Mouse (Mus musculus) thymus, postnatal 25 days (tissue): ENCODE data around the gene H2al1c.
"Not testable (repeated sequence)": the region's sequence is repeated elsewhere in the genome, so short reads cannot be mapped to it uniquely, and the experiment has no call there.

Experiments used
- DNase-seq: peaks from one replicate; pipeline ENCODE4 v3.0.0; 2022

H2al1c gene

DNA sequence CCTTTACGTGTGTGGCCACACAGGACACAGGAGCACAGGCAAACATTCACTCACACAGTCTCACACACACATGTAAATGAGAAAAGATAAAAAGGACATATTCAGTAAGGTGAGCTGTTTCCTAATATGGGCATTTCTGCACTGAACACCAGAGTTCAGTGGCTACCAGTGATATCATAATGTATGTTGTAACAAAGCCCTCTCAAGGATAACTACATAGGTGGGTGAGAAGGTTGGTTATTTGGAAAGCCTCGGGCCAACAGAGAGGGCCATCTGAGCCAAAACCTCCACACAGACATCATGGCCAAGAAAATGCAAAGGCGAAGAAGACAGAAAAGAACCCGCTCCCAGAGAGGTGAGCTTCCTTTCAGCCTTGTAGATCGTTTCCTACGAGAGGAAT, at the start of gene H2al1c:
H2al1c (plus strand) TSS at position 301 of the 400 bp plus-strand sequence.
- not testable (repeated sequence) for DNase-seq

DNA sequence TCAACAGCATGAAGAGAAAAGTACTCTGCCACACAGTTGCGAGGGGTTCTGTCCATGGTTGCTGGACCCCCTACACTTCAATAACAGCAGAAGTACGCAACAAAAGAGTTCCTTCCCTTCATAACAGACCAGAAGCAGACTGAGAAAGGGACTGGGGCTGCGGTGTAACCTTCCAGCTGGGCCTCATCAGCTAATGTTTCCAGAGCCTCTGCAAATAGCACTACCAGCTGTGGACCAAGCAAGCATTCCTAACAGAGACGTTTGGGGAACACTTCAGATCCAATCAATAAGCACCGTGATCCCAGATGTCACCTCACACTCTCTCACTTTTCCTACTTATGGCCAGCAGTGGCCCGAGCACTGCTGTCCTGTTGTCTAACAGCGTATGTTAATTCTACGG, 40.5 kb upstream of the H2al1c start:
- no peak for DNase-seq

DNA sequence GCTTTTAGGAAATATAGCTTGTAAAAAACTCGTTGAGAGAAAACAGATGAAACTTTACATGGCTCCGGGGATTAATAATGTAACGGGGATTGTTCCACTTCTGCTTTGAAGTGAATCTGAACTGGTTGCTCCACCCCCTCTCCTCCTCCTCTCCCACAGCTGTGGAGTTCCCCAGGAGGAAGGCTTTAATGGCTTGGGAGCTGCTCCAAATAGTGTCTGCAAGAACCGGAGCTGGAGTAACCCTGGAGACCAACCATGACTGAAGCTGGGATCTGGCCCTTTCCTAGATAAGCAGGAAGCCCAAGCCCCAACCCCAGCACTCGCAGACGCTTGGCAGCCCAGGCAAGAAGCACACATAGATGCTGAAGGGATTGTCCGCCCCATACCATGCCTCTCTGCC, 37.7 kb upstream of the H2al1c start:
- DNase-seq: no peak

DNA sequence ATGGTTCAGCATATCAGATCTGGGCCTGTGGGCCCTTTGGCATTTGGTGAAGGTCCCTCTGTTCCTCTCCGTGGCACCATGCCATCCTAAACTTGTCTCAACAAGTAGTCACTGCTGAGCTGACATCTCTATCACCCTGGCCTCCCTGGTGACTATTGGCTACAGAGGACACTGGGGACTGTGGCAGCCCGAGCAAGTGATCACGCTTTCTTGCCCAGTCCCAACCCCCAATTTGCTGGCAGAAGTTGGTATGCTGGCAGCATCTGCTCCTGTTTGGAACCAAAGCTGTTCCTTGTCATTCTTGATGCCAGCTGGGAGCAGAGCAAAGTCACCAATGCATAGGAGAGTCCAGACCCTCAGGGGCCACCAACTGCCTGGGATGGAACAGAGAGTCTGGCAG, 36.4 kb upstream of the H2al1c start:
- no peak for DNase-seq

DNA sequence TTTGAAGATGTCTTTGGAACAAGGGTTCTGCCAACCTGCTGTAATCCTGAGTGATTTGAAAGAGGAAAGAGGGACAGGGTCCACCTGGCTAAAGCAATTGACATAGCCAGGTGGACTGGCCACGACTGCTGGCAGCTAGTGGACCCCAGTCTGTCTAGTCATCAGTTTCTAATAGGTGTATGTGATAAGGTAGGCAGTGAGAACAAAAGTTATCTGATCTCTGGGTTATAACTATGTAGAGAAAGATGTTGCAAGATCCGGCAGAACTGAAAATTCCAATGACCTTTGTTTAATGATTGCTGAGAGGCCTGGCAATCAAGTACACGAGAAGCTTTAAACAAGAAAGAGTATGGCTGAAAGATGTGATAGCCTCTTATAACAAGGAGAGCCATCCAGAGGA, 32.3 kb upstream of the H2al1c start:
- DNase-seq: no peak

DNA sequence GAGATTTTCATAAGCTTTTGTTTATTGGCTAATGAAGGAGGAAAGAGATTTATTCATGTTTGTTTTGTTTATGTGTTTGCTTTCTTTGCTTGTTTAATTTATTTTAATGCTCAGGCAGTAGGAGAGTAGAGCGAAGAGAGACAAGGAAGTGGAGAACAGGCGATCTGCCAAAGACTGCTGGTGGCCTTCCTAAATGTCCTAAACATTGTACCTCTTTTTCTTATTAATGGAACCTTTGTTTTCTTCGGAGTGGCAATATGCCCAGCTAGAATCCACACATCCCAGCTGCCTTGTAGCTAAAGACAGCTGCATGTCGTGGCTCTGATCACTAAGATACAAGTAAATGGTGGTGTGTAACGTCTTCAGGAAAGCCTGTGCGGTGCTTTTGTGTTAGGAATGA, 28.4 kb upstream of the H2al1c start:
- no peak for DNase-seq

DNA sequence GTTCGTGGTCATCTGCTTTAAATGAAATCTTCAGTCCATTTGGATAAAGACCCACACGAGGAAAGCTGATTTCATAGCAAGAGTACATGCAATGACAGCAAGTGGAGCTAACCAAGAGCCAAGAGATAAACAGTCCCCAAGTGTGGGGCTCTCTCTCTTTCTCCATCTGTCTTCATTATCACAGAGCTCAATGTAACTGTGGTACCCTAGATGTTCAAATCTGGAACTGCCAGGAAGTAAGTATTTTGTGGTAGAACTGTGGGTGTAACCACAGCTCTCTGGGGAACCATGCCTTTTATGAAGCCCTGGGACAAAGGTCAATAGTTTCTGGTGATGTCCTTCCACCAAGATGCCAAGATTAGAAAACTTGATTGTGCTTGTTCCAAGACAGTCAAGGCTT, 24.7 kb upstream of the H2al1c start:
- DNase-seq: no peak

DNA sequence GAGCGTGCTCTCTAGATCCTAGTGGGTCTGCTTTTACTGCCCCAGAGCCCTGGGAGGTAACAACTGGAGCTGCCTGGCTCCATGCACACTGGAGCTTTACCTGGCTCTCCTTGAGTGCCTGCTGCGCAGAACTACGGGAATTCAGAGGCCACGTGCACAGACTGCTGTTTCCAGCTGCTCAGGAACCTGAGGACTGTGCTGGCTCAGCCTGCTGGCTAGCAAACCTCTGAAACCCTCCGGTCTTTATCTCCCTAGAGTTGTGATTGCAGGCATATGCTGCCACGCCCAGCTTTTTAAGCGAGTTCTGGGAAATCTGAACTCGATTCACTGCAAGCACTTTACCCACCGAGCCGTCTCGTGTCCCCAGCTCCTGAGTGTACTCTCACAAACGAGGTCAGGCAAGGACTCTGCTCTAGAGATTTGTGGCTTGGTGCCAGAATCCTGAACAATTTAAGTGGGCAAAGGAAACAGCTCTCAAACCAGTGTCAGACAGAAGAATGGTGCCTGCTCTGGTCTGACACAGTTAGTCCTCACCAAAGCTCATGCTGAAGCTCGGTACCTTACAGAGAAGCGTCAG, 17.1 kb upstream of the H2al1c start:
- no peak for DNase-seq

DNA sequence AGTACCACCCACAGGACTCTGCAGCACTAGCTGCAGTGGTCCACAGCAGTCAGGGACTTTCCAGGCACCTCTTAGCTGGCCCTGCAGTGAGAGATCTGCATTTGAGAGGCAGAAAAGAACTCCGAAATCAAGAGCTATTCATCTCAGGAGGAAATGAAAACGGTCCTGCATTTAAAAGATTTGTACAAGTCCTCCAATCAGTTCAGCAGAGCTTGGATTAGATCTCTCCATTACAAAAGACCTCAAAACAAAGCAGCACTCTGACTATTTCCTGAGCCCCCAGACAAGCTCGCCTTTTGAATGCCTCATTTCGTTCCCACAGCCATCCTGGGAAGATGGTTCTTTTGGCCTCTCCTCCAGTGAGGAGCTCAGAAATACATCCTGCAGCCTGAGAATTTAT, 16.2 kb upstream of the H2al1c start:
- no peak for DNase-seq

DNA sequence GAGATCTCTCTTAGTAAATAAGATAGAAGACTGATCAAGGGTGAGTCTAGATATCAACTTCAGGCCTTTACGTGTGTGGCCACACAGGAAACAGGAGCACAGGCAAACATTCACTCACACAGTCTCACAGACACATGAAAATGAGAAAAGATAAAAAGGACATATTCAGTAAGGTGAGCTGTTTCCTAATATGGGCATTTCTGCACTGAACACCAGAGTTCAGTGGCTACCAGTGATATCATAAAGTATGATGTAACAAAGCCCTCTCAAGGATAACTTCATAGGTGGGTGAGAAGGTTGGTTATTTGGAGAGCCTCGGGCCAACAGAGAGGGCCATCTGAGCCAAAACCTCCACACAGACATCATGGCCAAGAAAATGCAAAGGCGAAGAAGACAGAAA, 6.5 kb upstream of the H2al1c start, which contains the start of gene H2al1a:
H2al1a (plus strand) TSS at position 301 of the 400 bp plus-strand sequence.
- not testable (repeated sequence) for DNase-seq

DNA sequence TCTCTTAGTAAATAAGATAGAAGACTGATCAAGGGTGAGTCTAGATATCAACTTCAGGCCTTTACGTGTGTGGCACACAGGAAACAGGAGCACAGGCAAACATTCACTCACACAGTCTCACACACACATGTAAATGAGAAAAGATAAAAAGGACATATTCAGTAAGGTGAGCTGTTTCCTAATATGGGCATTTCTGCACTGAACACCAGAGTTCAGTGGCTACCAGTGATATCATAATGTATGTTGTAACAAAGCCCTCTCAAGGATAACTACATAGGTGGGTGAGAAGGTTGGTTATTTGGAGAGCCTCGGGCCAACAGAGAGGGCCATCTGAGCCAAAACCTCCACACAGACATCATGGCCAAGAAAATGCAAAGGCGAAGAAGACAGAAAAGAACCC, 3.3 kb upstream of the H2al1c start, which contains the start of gene H2al1b:
H2al1b (plus strand) TSS at position 301 of the 400 bp plus-strand sequence.
- DNase-seq: not testable (repeated sequence)

DNA sequence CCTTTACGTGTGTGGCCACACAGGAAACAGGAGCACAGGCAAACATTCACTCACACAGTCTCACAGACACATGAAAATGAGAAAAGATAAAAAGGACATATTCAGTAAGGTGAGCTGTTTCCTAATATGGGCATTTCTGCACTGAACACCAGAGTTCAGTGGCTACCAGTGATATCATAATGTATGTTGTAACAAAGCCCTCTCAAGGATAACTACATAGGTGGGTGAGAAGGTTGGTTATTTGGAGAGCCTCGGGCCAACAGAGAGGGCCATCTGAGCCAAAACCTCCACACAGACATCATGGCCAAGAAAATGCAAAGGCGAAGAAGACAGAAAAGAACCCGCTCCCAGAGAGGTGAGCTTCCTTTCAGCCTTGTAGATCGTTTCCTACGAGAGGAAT, 3.1 kb downstream of the H2al1c start, which contains the start of gene H2al1d:
H2al1d (plus strand) TSS at position 301 of the 400 bp plus-strand sequence.
- not testable (repeated sequence) for DNase-seq

DNA sequence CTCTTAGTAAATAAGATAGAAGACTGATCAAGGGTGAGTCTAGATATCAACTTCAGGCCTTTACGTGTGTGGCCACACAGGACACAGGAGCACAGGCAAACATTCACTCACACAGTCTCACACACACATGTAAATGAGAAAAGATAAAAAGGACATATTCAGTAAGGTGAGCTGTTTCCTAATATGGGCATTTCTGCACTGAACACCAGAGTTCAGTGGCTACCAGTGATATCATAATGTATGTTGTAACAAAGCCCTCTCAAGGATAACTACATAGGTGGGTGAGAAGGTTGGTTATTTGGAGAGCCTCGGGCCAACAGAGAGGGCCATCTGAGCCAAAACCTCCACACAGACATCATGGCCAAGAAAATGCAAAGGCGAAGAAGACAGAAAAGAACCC, 6.2 kb downstream of the H2al1c start, which contains the start of gene H2al1e:
H2al1e (plus strand) TSS at position 301 of the 400 bp plus-strand sequence.
- not testable (repeated sequence) for DNase-seq

DNA sequence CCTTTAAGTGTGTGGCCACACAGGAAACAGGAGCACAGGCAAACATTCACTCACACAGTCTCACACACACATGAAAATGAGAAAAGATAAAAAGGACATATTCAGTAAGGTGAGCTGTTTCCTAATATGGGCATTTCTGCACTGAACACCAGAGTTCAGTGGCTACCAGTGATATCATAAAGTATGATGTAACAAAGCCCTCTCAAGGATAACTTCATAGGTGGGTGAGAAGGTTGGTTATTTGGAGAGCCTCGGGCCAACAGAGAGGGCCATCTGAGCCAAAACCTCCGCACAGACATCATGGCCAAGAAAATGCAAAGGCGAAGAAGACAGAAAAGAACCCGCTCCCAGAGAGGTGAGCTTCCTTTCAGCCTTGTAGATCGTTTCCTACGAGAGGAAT, 9.4 kb downstream of the H2al1c start, which contains the start of gene H2al1f:
H2al1f (plus strand) TSS at position 301 of the 400 bp plus-strand sequence.
- not testable (repeated sequence) for DNase-seq

DNA sequence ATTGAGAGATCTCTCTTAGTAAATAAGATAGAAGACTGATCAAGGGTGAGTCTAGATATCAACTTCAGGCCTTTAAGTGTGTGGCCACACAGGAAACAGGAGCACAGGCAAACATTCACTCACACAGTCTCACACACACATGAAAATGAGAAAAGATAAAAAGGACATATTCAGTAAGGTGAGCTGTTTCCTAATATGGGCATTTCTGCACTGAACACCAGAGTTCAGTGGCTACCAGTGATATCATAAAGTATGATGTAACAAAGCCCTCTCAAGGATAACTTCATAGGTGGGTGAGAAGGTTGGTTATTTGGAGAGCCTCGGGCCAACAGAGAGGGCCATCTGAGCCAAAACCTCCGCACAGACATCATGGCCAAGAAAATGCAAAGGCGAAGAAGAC, 12.5 kb downstream of the H2al1c start, which contains the start of gene H2al1g:
H2al1g (plus strand) TSS at position 301 of the 400 bp plus-strand sequence.
- DNase-seq: not testable (repeated sequence)

DNA sequence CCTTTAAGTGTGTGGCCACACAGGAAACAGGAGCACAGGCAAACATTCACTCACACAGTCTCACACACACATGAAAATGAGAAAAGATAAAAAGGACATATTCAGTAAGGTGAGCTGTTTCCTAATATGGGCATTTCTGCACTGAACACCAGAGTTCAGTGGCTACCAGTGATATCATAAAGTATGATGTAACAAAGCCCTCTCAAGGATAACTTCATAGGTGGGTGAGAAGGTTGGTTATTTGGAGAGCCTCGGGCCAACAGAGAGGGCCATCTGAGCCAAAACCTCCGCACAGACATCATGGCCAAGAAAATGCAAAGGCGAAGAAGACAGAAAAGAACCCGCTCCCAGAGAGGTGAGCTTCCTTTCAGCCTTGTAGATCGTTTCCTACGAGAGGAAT, 15.7 kb downstream of the H2al1c start, which contains the start of gene H2al1h:
H2al1h (plus strand) TSS at position 301 of the 400 bp plus-strand sequence.
- DNase-seq: not testable (repeated sequence)

DNA sequence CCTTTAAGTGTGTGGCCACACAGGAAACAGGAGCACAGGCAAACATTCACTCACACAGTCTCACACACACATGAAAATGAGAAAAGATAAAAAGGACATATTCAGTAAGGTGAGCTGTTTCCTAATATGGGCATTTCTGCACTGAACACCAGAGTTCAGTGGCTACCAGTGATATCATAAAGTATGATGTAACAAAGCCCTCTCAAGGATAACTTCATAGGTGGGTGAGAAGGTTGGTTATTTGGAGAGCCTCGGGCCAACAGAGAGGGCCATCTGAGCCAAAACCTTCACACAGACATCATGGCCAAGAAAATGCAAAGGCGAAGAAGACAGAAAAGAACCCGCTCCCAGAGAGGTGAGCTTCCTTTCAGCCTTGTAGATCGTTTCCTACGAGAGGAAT, 18.9 kb downstream of the H2al1c start, which contains the start of gene H2al1i:
H2al1i (plus strand) TSS at position 301 of the 400 bp plus-strand sequence.
- not testable (repeated sequence) for DNase-seq

DNA sequence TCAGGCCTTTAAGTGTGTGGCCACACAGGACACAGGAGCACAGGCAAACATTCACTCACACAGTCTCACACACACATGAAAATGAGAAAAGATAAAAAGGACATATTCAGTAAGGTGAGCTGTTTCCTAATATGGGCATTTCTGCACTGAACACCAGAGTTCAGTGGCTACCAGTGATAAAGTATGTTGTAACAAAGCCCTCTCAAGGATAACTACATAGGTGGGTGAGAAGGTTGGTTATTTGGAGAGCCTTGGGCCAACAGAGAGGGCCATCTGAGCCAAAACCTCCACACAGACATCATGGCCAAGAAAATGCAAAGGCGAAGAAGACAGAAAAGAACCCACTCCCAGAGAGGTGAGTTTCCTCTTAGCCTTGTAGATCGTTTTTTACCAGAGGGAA, 22.1 kb downstream of the H2al1c start, which contains the start of gene H2al1j:
H2al1j (plus strand) TSS at position 301 of the 400 bp plus-strand sequence.
- not testable (repeated sequence) for DNase-seq

DNA sequence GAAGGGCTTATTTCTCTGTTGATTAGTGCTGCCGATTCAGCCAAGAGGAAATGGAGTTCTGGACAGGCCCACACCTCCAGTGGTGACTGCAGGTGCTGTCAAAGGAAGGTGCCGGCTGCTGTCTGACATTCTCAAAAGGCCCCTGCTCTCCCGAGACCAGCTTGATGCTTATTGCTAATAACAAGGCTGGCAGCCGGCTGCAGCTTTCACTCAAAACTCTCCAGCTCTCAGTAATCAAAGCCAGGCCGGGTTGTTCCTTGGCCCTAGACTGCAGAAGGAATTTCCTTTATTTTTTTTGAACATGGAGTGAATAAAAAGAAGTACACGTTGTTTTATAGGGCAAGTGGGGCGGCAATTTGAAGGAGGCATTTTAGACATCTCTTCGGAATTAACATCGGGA, 40.3 kb downstream of the H2al1c start:
- DNase-seq: no peak

DNA sequence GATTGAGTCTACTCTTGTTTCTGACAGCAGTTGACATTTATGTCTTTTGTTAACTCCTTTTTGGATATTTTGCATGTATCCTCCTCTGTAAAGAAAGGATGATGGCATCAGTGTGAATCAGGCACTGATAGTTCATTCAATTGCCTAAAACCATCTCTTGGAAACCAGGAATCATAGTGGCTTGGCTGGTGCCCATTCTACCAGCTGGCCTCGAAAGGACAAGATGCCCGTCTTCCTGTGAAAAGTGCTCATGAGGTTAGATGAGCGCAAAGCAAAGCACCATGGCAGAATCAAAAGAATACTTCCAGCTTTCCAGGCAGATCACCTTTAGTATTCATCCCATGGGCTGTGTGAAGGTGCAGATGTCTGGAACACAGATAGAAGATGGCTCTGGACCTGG, 41.3 kb downstream of the H2al1c start:
- no peak for DNase-seq
